Mouse (Mus musculus): ENCODE data around the gene Armc2.

DNA sequence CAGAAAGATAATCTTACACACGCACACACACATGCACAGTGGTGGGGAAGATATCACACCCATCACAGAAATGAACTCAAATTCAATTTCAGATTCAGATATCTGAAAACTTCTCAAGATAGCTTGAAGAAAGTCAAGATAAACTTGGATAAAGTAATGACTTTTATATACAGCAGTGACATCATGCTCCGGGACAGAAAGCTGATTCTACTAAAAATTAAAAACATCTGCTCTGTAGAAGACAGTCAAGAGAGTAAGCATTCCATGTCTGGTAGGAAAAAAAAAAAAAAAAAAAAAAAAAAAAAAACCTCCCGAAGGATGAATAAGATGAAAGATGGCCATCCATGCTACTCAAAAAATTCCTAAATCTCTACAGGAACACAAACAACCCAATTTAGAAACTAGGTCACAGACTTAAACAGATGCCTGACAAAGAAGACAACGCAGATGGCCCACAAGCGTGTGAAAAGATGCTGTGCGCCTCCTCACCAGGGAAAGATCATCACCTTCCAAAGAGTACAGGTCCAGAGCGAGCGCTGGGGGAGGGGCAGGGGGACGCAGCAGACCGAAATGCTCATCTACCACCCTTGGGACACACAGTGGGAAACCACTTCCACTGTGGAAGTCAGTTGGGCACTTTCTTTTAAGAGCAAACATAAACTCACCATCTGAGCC is 7.3 kb downstream of the Armc2 start:
- TF ChIP-seq CTCF (conservative IDR thresholded peaks at IDR 0.05; ENCODE audit: insufficient read depth, insufficient read length, low read depth, low read length) (no peak), POLR2A (IDR thresholded peaks at IDR 0.05; ENCODE audit: low read depth, low read length) (no peak)
